Mouse (Mus musculus): ENCODE data around the gene Cdc42ep5. TPM values are rescaled to one million over a fixed set of nuclear protein-coding genes. Genes with fewer than 3 reads are reported as not detected.
"Not testable (repeated sequence)": the region's sequence is repeated elsewhere in the genome, so short reads cannot be mapped to it uniquely, and the experiment has no call there.

The Cdc42ep5 gene
- total RNA-seq (2015; ENCODE audit: low replicate concordance): not detected in 2 replicates
- not detected in 2 replicates for total RNA-seq (2017; ENCODE audit: low replicate concordance)

DNA sequence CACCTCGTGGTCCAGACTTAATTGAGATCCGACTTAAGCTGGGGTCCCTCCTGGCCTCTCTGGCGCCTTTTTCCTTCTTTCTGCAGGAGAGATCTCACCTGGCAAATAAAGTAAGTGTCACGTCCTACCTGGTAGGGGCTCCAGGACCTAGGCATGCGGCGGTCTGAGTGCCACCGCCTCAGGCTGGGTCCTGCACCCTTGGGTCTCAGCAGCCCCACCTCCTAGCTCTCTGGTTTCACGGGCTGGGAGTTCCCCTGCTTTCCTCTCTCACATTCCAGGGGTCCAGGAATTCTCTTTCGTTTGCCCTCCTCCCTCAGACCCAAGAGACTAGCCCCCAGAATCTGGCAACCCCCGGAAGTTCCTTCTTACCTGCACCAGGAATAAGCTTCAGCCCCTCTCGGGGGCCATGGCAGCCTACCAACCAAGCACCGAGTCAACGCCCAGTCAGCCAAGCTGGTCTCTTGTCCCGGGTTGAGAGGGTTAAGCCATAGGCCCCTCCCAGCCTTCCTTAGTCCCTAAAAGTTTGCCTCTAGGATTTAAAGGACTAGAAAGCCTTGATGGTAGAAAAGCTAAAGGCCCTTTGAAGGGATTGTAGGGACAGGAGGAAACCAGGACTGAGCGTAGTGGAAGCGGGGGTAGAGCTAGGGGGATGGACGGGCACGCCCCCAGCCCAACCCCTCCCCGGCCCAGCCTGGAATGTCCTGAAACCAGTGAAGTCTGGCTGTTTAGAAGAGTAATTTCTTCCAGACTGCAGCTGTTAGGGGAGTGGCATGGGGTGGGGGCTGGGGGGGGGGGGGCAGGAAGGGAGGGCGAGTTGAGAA, at the start of gene Cdc42ep5:
Gene Cdc42ep5, minus strand, starts transcription at position 771 of the 821 bp plus-strand sequence.
- ATAC-seq (replicated peaks; ENCODE audit: low FRiP score, poor library complexity, severe bottlenecking): no peak

DNA sequence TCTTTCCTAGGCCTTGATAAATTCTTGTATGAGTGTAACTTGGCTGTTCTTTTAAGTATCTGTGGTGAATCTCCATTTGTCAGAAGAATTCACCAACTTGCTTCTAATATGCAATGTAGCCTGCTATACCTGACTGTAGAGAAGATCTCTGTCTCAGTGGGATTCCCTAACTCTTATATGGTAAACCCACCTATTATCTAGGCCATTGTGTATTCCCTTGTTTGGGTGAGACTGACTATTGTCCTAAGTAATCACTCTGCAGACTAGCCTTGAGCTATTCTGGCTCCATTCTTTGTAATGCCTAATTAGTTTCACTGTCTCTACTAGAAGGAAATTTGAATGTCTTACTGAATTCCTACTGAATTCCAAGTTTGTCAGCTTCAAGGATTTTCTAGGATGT, 48.8 kb upstream of the Cdc42ep5 start:
- ATAC-seq (replicated peaks; ENCODE audit: low FRiP score, poor library complexity, severe bottlenecking): not testable (repeated sequence)

DNA sequence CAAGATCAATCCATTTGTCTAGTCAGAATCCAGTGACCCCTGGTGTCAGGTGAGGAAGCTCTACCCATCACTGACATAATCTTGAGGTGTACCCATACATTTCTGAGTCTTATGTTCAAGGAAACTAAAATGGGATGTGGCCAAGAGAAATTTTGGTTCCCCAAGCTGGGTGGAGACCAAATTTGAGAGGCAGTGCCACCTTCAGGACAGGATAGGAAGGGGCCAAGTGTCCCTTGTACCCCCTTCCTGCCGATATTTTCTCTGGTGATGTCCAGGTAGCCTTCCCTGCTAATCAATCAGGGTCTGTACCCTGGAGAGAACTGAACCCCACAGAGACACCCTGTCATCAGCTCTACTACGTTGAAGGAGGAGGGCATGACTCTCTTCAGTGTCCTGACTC, 44.0 kb upstream of the Cdc42ep5 start:
- ATAC-seq (replicated peaks; ENCODE audit: low FRiP score, poor library complexity, severe bottlenecking): no peak

DNA sequence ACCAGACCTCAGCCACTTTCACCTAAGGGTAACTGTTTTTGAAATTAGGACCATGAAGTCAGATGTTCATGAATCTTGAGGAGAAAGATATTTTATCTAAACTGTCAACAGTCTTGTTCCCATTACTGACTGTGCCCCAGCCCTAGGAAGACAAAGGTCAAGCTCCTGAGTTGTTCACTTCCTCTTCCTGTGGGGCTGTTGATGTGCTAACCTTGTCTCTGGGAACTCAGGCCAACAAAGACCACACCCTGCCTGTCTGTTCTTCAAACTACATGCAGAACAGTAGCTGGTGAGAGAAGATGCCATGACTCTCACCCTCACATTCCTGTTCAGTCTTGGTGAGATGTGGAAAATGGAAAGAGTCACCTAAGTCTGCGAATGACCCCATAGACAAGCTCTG, 42.5 kb upstream of the Cdc42ep5 start:
- ATAC-seq (replicated peaks; ENCODE audit: low FRiP score, poor library complexity, severe bottlenecking): no peak

DNA sequence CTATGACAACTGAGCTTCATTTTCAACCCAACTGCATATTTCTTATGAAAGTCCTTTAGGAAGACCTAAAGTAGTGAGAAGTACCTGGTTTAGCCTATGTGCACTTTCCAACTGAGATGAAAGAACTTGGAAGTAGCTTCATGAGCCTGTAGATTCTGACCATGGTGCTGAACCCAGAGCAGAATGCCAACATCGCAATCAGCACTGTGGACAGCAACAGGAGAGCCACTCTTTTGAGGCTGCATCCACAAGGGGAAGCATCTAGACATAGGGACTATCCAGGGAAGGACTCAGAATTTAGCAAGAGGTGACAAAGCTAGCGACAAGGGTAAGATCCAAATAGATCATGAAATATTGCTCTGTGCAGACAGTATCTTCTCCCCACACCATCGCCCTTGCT, 13.8 kb upstream of the Cdc42ep5 start:
- ATAC-seq (replicated peaks; ENCODE audit: low FRiP score, poor library complexity, severe bottlenecking): no peak

DNA sequence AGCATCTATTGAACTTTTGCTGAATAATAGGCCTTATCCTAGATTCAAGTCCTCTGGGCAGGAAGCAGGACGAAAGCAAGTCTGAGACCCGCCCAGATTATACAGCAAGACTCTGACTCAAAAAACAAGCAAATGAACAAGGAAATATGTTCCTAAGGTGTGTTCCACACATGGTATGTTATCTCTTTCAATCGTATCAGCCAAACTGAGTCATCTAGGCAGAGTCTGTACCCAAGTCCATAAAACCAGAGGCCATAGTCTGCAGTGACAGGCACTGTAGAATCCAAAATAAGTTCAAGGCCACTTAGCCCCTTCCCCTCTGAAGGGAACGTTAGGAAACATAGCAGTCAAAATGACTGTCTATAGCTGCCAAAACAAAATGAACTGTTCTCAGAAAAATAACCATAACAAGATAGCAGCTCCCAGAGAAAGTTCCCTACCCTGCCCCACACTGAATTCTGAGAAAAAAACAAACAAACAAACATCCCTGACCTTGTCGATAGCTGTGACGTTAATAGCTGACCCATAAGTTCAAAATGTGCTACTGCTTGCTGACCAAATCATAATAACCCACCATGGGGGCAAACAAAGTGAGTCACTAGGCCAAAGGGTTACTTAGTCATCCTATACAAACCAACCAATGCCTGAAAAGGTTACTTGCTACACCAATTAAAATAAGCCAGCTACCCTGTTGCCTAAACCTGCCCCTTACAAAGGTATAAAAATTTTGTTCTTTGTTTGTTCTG, 5.7 kb upstream of the Cdc42ep5 start:
- ATAC-seq (replicated peaks; ENCODE audit: low FRiP score, poor library complexity, severe bottlenecking): no peak

DNA sequence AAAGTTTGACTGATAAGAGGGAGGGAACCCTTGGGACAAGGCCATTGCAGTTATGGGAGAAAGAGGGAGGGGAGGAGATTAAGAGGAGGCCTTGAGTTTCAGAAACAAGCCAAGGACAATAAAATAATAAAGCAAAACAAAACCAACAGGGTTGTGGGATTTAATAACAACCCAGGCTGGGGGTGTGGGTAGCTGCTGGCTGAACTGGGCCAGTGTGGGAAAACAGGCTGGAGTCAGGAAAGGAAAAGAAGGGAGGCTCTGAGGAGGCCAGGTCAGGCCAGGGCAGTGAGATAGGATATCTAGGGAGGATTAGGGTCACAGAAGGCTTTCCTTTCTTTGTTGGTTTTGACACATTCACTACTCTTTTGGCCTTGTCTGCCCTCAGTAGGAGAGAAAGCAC, 2.4 kb upstream of the Cdc42ep5 start:
- ATAC-seq (replicated peaks; ENCODE audit: low FRiP score, poor library complexity, severe bottlenecking): no peak

DNA sequence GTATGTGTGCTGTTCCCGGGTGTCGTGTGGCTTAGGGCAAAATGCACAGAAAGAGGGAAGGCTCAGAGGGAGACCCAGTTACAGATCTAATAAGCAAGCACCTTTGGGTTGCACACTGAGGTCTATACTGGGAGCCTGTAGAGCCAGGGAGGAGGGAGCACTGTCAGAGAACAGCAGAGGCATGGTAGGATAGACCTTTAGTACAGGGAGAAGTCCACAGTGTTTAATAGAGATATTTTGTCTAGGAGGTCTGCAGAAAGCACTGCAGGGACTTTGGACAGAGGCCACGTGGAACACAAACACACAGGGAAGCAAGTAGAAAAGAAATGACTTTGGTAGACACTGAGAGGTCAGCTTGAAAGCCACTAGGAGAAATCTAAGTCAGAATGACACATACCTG, 626 bp upstream of the Cdc42ep5 start:
- no peak for ATAC-seq (replicated peaks; ENCODE audit: low FRiP score, poor library complexity, severe bottlenecking)

DNA sequence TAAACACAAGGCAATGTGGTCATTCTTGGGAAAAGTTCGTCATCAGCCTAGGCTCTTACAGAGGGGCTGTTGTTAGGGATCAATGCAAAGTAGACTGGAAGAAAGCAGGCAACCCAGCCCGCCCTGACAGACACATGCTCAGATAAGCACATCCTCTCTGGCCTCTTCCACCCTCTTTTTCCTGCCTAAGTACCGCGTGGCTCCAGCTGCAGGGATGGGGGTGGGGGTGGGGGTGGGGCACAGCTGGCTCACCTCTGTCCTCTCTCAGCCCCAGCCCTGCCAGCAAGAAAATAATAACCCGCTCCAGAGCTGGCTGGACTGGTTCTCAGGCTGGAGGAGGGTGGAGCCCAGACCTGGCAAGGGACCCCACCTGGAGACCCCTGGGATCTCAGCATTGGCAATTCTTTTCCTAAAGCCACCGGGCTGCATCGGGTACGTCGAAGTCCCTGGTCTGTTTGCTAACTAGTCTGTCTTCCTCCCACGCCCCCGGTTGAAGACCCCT, 1.0 kb downstream of the Cdc42ep5 start:
- no peak for ATAC-seq (replicated peaks; ENCODE audit: low FRiP score, poor library complexity, severe bottlenecking)

DNA sequence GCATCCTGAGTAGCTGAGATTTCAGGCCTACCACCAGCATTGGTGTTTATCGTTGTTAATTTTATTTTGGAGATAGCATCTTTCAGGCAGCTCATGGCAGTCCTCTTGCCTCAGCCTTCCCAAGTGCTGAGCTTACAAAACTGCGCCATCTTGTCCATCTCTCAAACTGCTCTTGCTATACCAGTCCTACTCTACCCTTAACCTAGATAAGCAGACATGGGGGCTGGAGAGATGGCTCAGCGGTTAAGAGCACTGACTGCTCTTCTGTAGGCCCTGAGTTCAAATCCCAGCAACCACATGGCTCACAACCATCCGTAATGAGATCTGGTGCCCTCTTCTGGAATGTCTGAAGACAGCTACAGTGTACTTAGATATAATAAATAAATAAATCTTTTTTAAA, 3.1 kb downstream of the Cdc42ep5 start:
- ATAC-seq (replicated peaks; ENCODE audit: low FRiP score, poor library complexity, severe bottlenecking): not testable (repeated sequence)

DNA sequence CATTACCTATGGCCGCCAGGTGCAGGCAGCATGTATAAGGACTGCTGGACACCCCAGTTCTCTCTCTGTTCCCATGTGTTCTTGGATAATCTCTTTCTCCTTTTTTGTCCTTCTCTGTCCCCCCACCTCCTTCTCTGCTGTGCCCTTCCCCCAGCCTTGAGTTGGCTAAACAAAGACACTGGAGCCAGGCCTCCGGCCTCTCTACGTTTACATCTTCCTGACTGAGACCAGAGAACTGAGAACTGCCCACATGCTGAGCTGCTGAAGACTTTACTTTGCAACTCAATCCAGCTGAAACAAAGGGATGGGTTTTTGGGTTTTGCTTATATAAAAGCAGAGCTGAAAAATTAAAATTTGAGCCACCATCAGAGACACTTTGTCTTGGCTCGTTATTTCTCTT, 9.7 kb downstream of the Cdc42ep5 start:
- no peak for ATAC-seq (replicated peaks; ENCODE audit: low FRiP score, poor library complexity, severe bottlenecking)

DNA sequence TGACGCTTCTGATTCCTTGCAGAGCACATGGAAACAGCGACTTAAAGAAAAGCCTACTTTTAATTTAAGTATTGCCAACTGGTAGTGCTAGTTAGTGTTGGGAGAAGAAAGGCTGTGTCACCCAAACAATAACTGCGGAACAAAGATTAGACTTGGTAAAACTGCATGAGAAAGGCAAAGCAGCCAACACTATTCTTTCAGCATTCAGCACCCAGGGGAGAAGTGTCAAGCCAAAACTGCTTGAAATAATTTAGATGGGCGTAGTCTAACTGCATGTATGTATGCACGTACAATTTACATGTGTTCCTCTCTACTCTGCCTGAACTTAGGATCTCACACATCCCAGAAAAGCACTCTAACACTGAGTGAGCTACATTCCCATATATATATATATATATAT, 10.3 kb downstream of the Cdc42ep5 start:
- no peak for ATAC-seq (replicated peaks; ENCODE audit: low FRiP score, poor library complexity, severe bottlenecking)

DNA sequence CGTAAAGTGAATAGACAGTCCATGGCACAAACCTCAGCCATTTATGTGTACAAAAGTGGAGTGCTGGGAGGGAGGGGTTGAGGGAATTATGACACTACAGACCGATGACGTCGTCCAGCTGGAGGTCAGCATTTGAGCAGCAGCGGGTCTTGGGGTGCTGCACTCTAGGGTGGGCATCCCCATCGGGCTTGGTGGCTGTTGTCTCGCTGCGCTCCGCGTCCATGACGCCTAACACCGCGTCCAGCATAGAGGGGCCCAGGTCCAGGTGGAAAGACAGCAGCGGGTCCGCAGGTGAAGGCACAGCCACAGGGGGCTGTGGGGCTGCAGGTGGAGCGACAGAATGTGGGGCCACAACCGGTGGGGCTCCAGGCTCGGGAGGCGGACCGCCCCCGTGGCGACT, 13.4 kb downstream of the Cdc42ep5 start:
- ATAC-seq (replicated peaks; ENCODE audit: low FRiP score, poor library complexity, severe bottlenecking): no peak

DNA sequence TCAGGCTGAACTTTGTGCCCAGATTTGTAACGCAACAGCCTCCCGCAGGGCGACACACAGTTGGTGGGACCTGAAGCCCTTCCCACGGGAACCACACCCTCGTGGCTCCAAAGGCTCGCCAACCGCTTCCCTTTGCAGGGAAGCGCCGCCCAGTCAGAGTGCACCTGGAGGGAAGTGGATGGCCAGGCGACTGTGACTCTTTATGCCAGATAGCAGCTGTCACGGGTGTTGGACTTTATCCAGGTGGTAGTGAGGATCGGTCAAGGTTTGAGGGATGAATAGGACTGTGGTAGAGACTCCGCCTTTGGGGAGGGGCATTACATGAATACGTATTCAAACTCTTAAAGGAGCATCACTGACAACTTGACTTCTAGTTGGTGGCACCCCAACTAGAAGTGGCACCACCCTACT, 13.8 kb downstream of the Cdc42ep5 start:
- ATAC-seq (replicated peaks; ENCODE audit: low FRiP score, poor library complexity, severe bottlenecking): no peak

DNA sequence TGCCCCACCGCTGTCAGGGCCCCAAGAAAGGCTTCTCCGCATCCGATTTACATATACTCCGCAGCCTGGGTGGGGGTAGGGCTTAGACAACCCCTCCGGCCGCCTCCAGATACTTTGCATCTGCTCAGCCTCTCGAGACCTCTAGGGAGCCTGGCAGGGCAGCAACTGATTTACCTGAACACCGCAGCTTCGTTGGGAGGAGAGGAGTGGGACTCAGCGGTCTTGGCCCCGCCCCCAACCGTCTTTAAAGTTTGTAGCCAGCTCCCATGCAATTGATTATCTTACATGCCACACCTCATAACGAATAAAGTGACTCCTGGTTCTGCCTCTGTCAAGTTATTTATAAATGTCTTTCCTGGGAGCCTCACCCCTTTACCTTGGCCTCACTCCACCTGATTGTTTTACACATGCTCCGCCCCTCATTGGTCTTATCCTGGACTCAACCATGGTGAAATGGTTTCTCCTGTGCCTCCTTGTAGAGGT, 14.6 kb downstream of the Cdc42ep5 start, which contains the start of gene Leng9:
Gene Leng9, minus strand, starts transcription at position 316 of the 483 bp plus-strand sequence.
- ATAC-seq (replicated peaks; ENCODE audit: low FRiP score, poor library complexity, severe bottlenecking): peak; percentile 15

DNA sequence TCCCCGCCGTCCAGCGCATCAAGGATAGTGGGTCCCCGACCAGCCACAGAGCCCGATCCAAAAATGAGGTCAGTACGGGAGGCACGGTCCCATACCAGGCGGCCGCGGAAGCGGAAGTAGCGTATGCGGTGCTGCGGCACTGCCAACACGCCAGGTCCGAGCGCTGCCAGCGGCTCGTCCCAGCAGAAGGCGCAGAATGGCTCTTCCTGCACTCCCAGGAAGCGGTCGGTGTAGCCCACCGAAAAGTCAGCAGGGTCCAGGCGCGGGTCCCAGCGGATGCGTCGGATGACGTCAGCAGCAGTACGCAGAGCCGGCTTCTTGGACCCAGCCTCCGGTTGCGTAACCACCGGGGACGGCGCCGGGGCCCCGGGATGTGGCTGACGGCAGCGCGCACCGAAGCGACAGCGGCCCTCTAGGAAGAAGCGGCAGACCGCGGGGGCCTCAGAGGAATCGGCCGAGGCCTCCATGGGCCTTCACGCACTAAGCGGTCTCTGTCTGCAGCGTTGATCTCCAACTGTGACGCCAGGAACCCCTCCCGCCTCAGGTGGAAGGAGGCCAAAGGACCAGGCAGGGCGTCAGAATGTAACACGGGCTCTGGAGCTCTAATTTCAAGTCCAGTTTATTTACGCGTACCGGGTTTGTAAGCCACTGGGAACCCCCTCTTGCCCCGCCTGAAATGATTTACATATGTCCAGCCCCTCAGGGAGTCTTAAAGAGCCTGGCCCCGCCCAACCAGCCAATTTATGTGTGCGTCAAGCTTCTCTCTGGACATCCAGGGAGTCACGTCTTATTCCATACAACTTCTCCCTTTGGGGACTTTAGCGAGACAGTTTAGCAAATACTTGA, 15.2 kb downstream of the Cdc42ep5 start:
- peak; percentile 84 for ATAC-seq (replicated peaks; ENCODE audit: low FRiP score, poor library complexity, severe bottlenecking)

DNA sequence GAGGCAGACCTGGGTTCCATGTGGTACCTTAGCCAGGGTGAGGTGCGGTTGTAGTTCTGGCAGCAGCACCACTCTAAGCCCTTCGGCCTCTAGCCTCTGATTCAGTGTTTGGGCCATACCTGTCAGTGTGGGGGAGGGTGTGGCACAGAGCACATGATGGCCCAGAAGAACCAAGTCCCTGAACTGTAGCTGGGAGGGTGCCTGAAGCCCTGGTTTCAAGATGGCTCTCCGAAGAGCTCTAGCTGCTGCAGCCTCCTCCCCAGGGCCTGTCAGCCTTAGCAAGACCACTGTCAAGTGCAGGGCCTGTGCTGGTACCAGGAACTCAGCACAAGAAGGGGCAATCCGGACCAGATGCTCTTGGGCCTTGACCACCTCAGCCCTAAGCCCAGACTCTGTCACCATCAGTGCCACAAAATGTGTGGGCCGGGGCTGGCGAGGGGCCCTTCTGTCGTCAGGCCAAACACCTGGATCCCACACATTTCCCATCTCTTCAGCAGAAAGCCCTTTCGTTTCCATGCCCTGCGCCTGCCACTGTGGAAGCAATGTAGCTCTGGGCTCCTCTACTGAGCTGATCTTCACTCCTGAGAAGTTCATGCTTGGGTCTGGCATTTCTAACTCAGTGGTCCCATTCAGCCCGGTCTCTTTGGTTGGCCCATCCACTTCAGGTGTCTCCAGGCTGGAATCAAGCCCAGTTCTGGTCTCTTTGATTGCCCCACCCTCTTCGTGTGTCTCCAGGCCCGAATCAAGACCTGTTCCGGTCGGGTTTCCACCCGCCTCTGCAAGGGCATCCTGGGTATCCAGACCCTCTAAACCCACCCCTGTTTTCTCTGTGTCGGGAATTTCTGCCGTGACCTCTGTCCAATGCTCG, 16.1 kb downstream of the Cdc42ep5 start:
- ATAC-seq (replicated peaks; ENCODE audit: low FRiP score, poor library complexity, severe bottlenecking): peak; percentile 17

DNA sequence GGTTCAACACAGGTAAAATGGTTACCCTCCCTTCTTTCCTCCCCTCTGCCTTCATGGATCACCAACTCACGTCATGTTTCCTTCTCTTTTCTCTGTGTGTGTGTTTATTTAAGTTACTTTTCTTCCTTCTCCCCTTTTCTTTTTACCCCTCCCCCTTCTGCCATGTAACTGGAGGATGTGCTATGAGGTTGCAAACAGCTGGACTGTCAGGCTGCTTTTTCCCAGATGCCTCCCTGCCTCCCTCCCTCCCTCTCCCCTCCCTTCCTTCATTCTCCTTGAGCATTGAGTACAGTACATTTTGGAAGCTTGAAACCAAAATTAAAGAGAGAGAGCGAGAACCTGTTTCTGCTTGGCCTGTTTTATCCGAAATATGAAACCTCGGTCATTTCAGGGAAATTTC, 16.8 kb downstream of the Cdc42ep5 start:
- ATAC-seq (replicated peaks; ENCODE audit: low FRiP score, poor library complexity, severe bottlenecking): no peak

DNA sequence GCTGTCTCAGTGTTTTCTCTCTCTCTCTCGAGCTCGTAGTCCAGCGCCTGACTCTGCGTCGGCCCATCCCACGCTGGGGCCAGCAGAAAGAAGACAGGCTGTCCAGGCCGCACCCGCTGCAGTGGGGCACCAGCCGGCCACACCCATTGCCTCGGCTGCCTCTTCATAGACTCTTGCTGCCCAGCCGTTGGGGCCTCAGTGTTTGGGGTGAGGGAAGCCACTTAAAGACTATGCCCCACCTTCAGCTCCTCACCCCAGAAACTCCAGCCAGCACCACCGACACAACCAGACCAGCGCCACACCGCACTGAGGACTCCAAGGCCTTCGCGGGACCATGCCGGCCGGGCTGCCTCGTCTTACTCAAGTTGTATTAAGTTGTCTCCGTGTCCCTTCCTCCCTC, 17.3 kb downstream of the Cdc42ep5 start:
- no peak for ATAC-seq (replicated peaks; ENCODE audit: low FRiP score, poor library complexity, severe bottlenecking)

Data from erythroblast, adult 5-6 weeks (primary cell).